Mouse (Mus musculus) lung, postnatal 0 days (tissue): Measurements from ENCODE around the gene Ulk2.

Experiments
- CTCF ChIP-seq: IDR thresholded peaks from 2 replicates; pipeline ENCODE4 v1.5.1; 2016; ENCODE audit warnings: antibody characterized with exemption, mild to moderate bottlenecking
- EP300 ChIP-seq: IDR thresholded peaks from 2 replicates; pipeline ENCODE4 v1.6.1; 2016; ENCODE audit warnings: antibody characterized with exemption, mild to moderate bottlenecking, control low read depth

DNA sequence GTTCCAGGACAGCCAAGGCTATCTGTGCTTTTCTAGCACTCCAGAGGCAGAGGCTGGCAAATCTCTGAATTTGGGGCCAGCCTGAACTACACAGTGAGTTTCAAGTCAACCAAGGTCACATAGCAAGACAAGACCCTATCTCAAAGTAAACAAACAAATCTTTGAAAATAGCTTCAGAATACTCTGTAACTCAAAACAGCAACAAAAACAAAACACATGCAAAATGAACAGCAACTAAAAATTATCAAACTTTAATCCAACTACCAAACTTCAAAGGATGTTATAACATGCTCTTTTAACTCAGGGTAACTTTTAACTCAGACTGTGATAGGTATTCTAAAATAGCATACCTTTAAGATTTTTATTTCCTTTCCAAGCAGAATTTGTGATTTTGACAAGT is 2.0 kb downstream of the Ulk2 start:
- TF ChIP-seq CTCF (no peak), EP300 (no peak)
